Mouse (Mus musculus): Measurements from ENCODE around the gene 1110059G10Rik. TPM values are rescaled to one million over a fixed set of nuclear protein-coding genes. Genes with fewer than 3 reads are reported as not detected.

Gene 1110059G10Rik
- total RNA-seq (2014; rRNA removed), result 14.2 and 16.1 TPM in 2 replicates
- 35.9 and 39.2 TPM in 2 replicates for polyA plus RNA-seq (2015; fragmentation: Nextera tagmentation; extraction: Ambion mirVana)

GRCm38 (mm10) chr9:122950643-122951475 lies at the start of gene 1110059G10Rik, which contains the start of gene Kif15:
TSS of gene 1110059G10Rik (minus strand) at chr9:122951000.
TSS of gene Kif15 (plus strand) at chr9:122951046.
- H3K27me3 ChIP-seq (ENCODE audit: insufficient read depth, low read length), result no peaks in the 10 kb centered on the region

GRCm38 (mm10) chr9:122999193-122999586 lies 48.4 kb upstream of the 1110059G10Rik start:
- Histone ChIP-seq H3K9ac (replicated peaks; ENCODE audit: low read length, poor library complexity, severe bottlenecking) (no peak overlapping the region), H3K36me3 (ENCODE audit: insufficient read depth, low read length) (no peaks in the 10 kb centered on the region), H3K9me3 (ENCODE audit: low read length) (no peaks in the 10 kb centered on the region), H3K27ac (ENCODE audit: low read depth, low read length) (no peak overlapping the region), H3K4me2 (ENCODE audit: low read depth, low read length, poor library complexity, severe bottlenecking) (no peak overlapping the region), H3K4me1 (ENCODE audit: insufficient read depth, low read length) (no peaks in the 10 kb centered on the region), H3K27me3 (ENCODE audit: insufficient read depth, low read length) (no peaks in the 10 kb centered on the region), H3K4me3 (ENCODE audit: low read depth, low read length) (no peak overlapping the region)
- DNase-seq (ENCODE audit: low spot score), result no peak
- TF ChIP-seq CTCF (IDR thresholded peaks at IDR 0.05), result no peak
- WGBS, result 96% methylated on average over 4 of the region's 4 CpGs
- no peak for ATAC-seq (ENCODE audit: low FRiP score)

More at GRCm38 (mm10) chr9:122950643-122951475, at the start of gene 1110059G10Rik, which contains the start of gene Kif15:
- Histone ChIP-seq H3K9me3 (ENCODE audit: low read length) (no peaks in the 10 kb centered on the region), H3K4me2 (ENCODE audit: low read depth, low read length, poor library complexity, severe bottlenecking) (peak within 1 kb of the TSS; percentile 96), H3K9ac (replicated peaks; ENCODE audit: low read length, poor library complexity, severe bottlenecking) (peak within 1 kb of the TSS; percentile 83), H3K4me3 (ENCODE audit: low read depth, low read length) (peak within 1 kb of the TSS; percentile 85), H3K4me1 (ENCODE audit: insufficient read depth, low read length) (no peaks in the 10 kb centered on the region), H3K27ac (ENCODE audit: low read depth, low read length) (peak within 1 kb of the TSS; percentile 78), H3K36me3 (ENCODE audit: insufficient read depth, low read length) (0 out of 2 replicates have a peak, but pooled peaks cover 2% of the 10 kb centered on the region)
- no peak for TF ChIP-seq CTCF (IDR thresholded peaks at IDR 0.05)
- peak; percentile 97 for ATAC-seq (ENCODE audit: low FRiP score)
- DNase-seq (ENCODE audit: low spot score), result peak; percentile 94
- under 1% methylated on average over 60 of the region's 64 CpGs for WGBS

- Histone ChIP-seq H3K36me3 (ENCODE audit: insufficient read depth, low read length) (no peaks in the 10 kb centered on the region), H3K27me3 (ENCODE audit: insufficient read depth, low read length) (no peaks in the 10 kb centered on the region), H3K27ac (ENCODE audit: low read depth, low read length) (no peak overlapping the region), H3K9ac (replicated peaks; ENCODE audit: low read length, poor library complexity, severe bottlenecking) (no peak overlapping the region), H3K4me2 (ENCODE audit: low read depth, low read length, poor library complexity, severe bottlenecking) (no peak overlapping the region), H3K9me3 (ENCODE audit: low read length) (no peaks in the 10 kb centered on the region), H3K4me1 (ENCODE audit: insufficient read depth, low read length) (no peaks in the 10 kb centered on the region), H3K4me3 (ENCODE audit: low read depth, low read length) (no peak overlapping the region)
- WGBS, result 96% methylated on average over 10 of the region's 10 CpGs
- ATAC-seq (ENCODE audit: low FRiP score) (no peak), DNase-seq (ENCODE audit: low spot score) (no peak)
- TF ChIP-seq CTCF (IDR thresholded peaks at IDR 0.05), result no peak
These were observed 47.8 kb upstream of the 1110059G10Rik start for GRCm38 (mm10) chr9:122998406-122999192.

GRCm38 (mm10) chr9:122928915-122929314 lies 21.9 kb downstream of the 1110059G10Rik start:
- DNase-seq (ENCODE audit: low spot score), result no peak
- H3K9ac ChIP-seq (replicated peaks; ENCODE audit: low read length, poor library complexity, severe bottlenecking), result no peak overlapping the region
- H3K4me1 ChIP-seq (ENCODE audit: insufficient read depth, low read length), result no peaks in the 10 kb centered on the region
- H3K27me3 ChIP-seq (ENCODE audit: insufficient read depth, low read length), result no peaks in the 10 kb centered on the region
- TF ChIP-seq CTCF (IDR thresholded peaks at IDR 0.05), result no peak
- 95% methylated on average over 3 of the region's 3 CpGs for WGBS
- H3K4me2 ChIP-seq (ENCODE audit: low read depth, low read length, poor library complexity, severe bottlenecking), result no peak overlapping the region
- H3K9me3 ChIP-seq (ENCODE audit: low read length), result peaks cover 2% of the 10 kb centered on the region; the same call in 1 of the 2 replicates
- H3K4me3 ChIP-seq (ENCODE audit: low read depth, low read length), result no peak overlapping the region
- no peak overlapping the region for H3K27ac ChIP-seq (ENCODE audit: low read depth, low read length)
- peaks cover 68% of the 10 kb centered on the region for H3K36me3 ChIP-seq (ENCODE audit: insufficient read depth, low read length)
- no peak for ATAC-seq (ENCODE audit: low FRiP score)

GRCm38 (mm10) chr9:122922936-122923381 lies 27.8 kb downstream of the 1110059G10Rik start, which contains the start of gene Zfp105:
TSS of gene Zfp105 (plus strand) at chr9:122923072.
- Histone ChIP-seq H3K9me3 (ENCODE audit: low read length) (no peaks in the 10 kb centered on the region), H3K4me3 (ENCODE audit: low read depth, low read length) (peak within 1 kb of the TSS; percentile 78), H3K4me1 (ENCODE audit: insufficient read depth, low read length) (no peaks in the 10 kb centered on the region), H3K9ac (replicated peaks; ENCODE audit: low read length, poor library complexity, severe bottlenecking) (peak within 1 kb of the TSS; percentile 92), H3K27ac (ENCODE audit: low read depth, low read length) (peak within 1 kb of the TSS; percentile 77), H3K36me3 (ENCODE audit: insufficient read depth, low read length) (peaks cover 31% of the 10 kb centered on the region), H3K27me3 (ENCODE audit: insufficient read depth, low read length) (no peaks in the 10 kb centered on the region), H3K4me2 (ENCODE audit: low read depth, low read length, poor library complexity, severe bottlenecking) (peak within 1 kb of the TSS; percentile 55)
- peak; percentile 21; the same call in 1 of the 2 replicates for TF ChIP-seq CTCF (IDR thresholded peaks at IDR 0.05)
- DNase-seq (ENCODE audit: low spot score) (peak; percentile 94), ATAC-seq (ENCODE audit: low FRiP score) (peak; percentile 99)
- WGBS, result under 1% methylated on average over 43 of the region's 43 CpGs

Measured in midbrain, postnatal 0 days (tissue).